Mouse (Mus musculus) hindbrain, embryonic 11.5 days (tissue): Measurements from ENCODE around the gene Sema3e. TPM values are rescaled to one million over a fixed set of nuclear protein-coding genes. Genes with fewer than 3 reads are reported as not detected.
A peak's percentile ranks its signal among the peaks of the same experiment; 100 is the strongest.

Source experiments
- ATAC-seq: fragments of 200-750 bp; cut with Nextera tagmentation; 2 replicates; pipeline ENCODE4 v1.8.0; 2017; ENCODE audit warnings: mild to moderate bottlenecking, moderate TSS enrichment, moderate library complexity; ENCODE audit not compliant: low FRiP score
- DNase-seq: peaks from one replicate; pipeline ENCODE4 v3.0.0-alpha.2; 2015; ENCODE audit warnings: low spot score
- H3K27ac ChIP-seq: fragments of 300-500 bp; sonication (generic); 2 replicates; pipeline ENCODE4 v1.5.1; 2014; ENCODE audit warnings: mild to moderate bottlenecking, low read depth, low read length
- H3K27me3 ChIP-seq: fragments of 300-500 bp; sonication (generic); 2 replicates; pipeline ENCODE4 v1.6.1; 2014; ENCODE audit warnings: mild to moderate bottlenecking, low read length, moderate library complexity, mixed read lengths; ENCODE audit not compliant: control insufficient read depth, insufficient read depth
- H3K36me3 ChIP-seq: fragments of 300-500 bp; sonication (generic); 2 replicates; pipeline ENCODE4 v1.6.1; 2014; ENCODE audit warnings: mild to moderate bottlenecking, low read length, moderate library complexity, mixed read lengths; ENCODE audit not compliant: control insufficient read depth, insufficient read depth
- H3K4me1 ChIP-seq: fragments of 300-500 bp; sonication (generic); replicated peaks from 2 replicates; pipeline ENCODE4 v1.6.1; 2014; ENCODE audit warnings: low read length, mixed read lengths; ENCODE audit not compliant: control insufficient read depth, insufficient read depth
- H3K4me2 ChIP-seq: fragments of 300-500 bp; sonication (generic); replicated peaks from 2 replicates; pipeline ENCODE4 v1.6.1; 2014; ENCODE audit warnings: mild to moderate bottlenecking, low read depth, low read length
- H3K4me3 ChIP-seq: fragments of 300-500 bp; sonication (generic); 2 replicates; pipeline ENCODE4 v1.5.1; 2014; ENCODE audit warnings: low read depth, low read length
- H3K9ac ChIP-seq: fragments of 300-500 bp; sonication (generic); 2 replicates; pipeline ENCODE4 v1.6.1; 2014; ENCODE audit warnings: low read depth, low read length
- H3K9me3 ChIP-seq: fragments of 300-500 bp; sonication (generic); 2 replicates; pipeline ENCODE4 v1.6.1; 2016; ENCODE audit warnings: low read length; ENCODE audit not compliant: control insufficient read depth
- WGBS: fragments of 180-500 bp; shearing (Covaris S2); extraction: QIAGEN DNeasy Blood & Tissue Kit; methylation state at CpG from one replicate; pipeline ENCODE4 v1.1.7; 2014; 5-methylcytosine and 5-hydroxymethylcytosine counted together
- polyA plus RNA-seq: library from polyadenylated mRNA; unstranded; fragments of >200 nt; fragmentation: Nextera tagmentation; extraction: Ambion mirVana; gene quantifications from 2 replicates; pipeline ENCODE4 v1.2.1, GENCODE M21; 2014

Gene Sema3e
- polyA plus RNA-seq, 1 experiment from 2014 or later: 2.1 TPM

- DNase-seq (no peak), ATAC-seq (no peak)
- Histone ChIP-seq H3K9me3 (no peaks in the 10 kb centered on the region), H3K4me3 (no peak overlapping the region), H3K9ac (no peak overlapping the region), H3K36me3 (no peaks in the 10 kb centered on the region), H3K4me2 (no peak overlapping the region), H3K27ac (no peak overlapping the region), H3K27me3 (no peaks in the 10 kb centered on the region), H3K4me1 (no peaks in the 10 kb centered on the region)
- 78% methylated on average over 3 of the region's 3 CpGs for WGBS
Observed at GRCm38 (mm10) chr5:14198344-14199040, 173.4 kb downstream of the Sema3e start.

GRCm38 (mm10) chr5:14206794-14207193 is 181.7 kb downstream of the Sema3e start:
- 70% methylated on average over 2 of the region's 2 CpGs for WGBS
- Histone ChIP-seq H3K9ac (no peak overlapping the region), H3K4me1 (no peaks in the 10 kb centered on the region), H3K9me3 (no peaks in the 10 kb centered on the region), H3K4me2 (no peak overlapping the region), H3K4me3 (no peak overlapping the region), H3K36me3 (no peaks in the 10 kb centered on the region), H3K27ac (no peak overlapping the region), H3K27me3 (no peaks in the 10 kb centered on the region)
- DNase-seq: no peak
- no peak for ATAC-seq

DNA sequence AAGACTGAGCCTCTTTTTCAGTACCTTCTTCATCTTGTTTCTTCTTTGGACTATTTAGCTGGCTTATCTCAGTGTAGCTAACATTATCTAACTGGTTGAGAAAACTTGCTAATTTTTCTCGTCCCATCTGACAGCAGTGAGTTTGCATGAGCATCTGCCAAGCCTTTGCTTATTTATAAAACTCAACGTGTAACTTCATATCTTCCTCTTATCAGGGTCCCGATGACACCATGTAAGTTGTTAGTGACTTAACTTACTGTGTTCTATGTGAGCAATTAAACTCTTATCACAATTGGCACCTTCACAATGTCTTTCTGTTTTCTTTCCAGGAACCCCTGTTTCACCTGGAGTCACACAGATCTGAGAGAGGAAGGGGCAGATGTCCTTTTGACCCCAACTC is 184.9 kb downstream of the Sema3e start:
- Histone ChIP-seq H3K9ac (no peak overlapping the region), H3K4me3 (no peak overlapping the region), H3K27me3 (no peaks in the 10 kb centered on the region), H3K4me1 (no peaks in the 10 kb centered on the region), H3K9me3 (no peaks in the 10 kb centered on the region), H3K4me2 (no peak overlapping the region), H3K27ac (no peak overlapping the region), H3K36me3 (no peaks in the 10 kb centered on the region)
- 85% methylated on average over 3 of the region's 3 CpGs for WGBS
- ATAC-seq (no peak), DNase-seq (no peak)

GRCm38 (mm10) chr5:14216211-14216610 is 191.1 kb downstream of the Sema3e start:
- Histone ChIP-seq H3K36me3 (no peaks in the 10 kb centered on the region), H3K4me3 (no peak overlapping the region), H3K9me3 (no peaks in the 10 kb centered on the region), H3K4me1 (no peaks in the 10 kb centered on the region), H3K27me3 (no peaks in the 10 kb centered on the region), H3K4me2 (no peak overlapping the region), H3K9ac (no peak overlapping the region), H3K27ac (no peak overlapping the region)
- 78% methylated on average over 7 of the region's 7 CpGs for WGBS
- ATAC-seq: no peak
- no peak for DNase-seq

- WGBS: 80% methylated on average over 4 of the region's 4 CpGs
Observed at GRCm38 (mm10) chr5:14218677-14219076, 193.6 kb downstream of the Sema3e start.

DNA sequence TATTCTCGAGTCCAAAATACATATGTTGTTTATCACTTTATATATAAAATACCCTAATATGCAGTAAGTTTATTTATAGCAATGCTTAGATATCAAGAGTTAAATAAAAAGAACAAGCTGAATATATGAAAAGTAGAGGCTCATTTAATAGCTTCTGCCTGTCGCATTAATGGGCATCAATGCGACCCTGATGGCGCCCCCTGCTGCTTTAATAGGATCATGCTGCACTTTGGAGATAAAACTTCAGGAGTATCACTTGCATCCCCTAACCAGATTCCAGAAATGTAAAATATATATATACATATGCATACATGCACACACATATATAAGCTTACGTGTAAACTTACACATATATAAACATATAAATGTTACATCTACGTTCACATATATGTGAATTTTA is 199.4 kb downstream of the Sema3e start:
- H3K4me1 ChIP-seq: no peaks in the 10 kb centered on the region
- WGBS: 90% methylated on average over 6 of the region's 6 CpGs
- no peak overlapping the region for H3K27ac ChIP-seq
- DNase-seq (no peak), ATAC-seq (no peak)
- no peak overlapping the region for H3K4me3 ChIP-seq
- H3K9ac ChIP-seq: no peak overlapping the region
- no peaks in the 10 kb centered on the region for H3K9me3 ChIP-seq
- H3K36me3 ChIP-seq: no peaks in the 10 kb centered on the region
- H3K27me3 ChIP-seq: no peaks in the 10 kb centered on the region
- no peak overlapping the region for H3K4me2 ChIP-seq

More at GRCm38 (mm10) chr5:14218677-14219076, 193.6 kb downstream of the Sema3e start:
- Histone ChIP-seq H3K4me3 (no peak overlapping the region), H3K27ac (no peak overlapping the region), H3K9ac (no peak overlapping the region), H3K27me3 (no peaks in the 10 kb centered on the region), H3K4me1 (no peaks in the 10 kb centered on the region), H3K4me2 (no peak overlapping the region), H3K9me3 (no peaks in the 10 kb centered on the region), H3K36me3 (no peaks in the 10 kb centered on the region)
- peak; percentile 25 for DNase-seq
- ATAC-seq: no peak

DNA sequence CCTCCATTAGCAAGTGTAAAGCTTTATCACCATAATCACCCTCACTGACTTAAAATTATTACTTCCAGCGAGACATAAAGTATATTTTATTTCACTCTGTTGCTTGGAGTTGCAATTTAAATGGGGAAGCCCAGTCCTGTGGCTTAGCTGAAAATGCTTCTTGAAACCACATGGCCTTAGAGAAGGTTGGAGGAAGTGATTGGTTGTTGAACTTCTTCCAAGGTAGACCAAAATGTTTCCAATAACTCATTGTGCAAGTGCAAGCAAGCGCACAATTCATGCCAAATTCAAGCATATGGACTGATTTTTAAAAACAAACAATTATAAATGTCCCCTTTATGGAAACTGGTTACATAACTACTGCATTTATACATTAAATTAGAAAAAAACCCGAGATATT is 206.0 kb downstream of the Sema3e start:
- H3K36me3 ChIP-seq: no peaks in the 10 kb centered on the region
- H3K27me3 ChIP-seq: no peaks in the 10 kb centered on the region
- DNase-seq (no peak), ATAC-seq (no peak)
- H3K4me3 ChIP-seq: no peak overlapping the region
- H3K9me3 ChIP-seq: no peaks in the 10 kb centered on the region
- H3K9ac ChIP-seq: no peak overlapping the region
- WGBS: 79% methylated on average over 3 of the region's 3 CpGs
- H3K27ac ChIP-seq: no peak overlapping the region
- no peak overlapping the region for H3K4me2 ChIP-seq
- no peaks in the 10 kb centered on the region for H3K4me1 ChIP-seq

- DNase-seq: peak; percentile 58
- Histone ChIP-seq H3K27ac (no peak overlapping the region), H3K27me3 (no peaks in the 10 kb centered on the region), H3K4me1 (no peaks in the 10 kb centered on the region), H3K9ac (no peak overlapping the region), H3K4me3 (no peak overlapping the region), H3K4me2 (no peak overlapping the region), H3K9me3 (no peaks in the 10 kb centered on the region), H3K36me3 (no peaks in the 10 kb centered on the region)
- 52% methylated on average over 8 of the region's 8 CpGs for WGBS
- ATAC-seq: peak; percentile 53; the same call in 1 of the 2 replicates
Observed at GRCm38 (mm10) chr5:14252583-14252982, 227.5 kb downstream of the Sema3e start.

- Histone ChIP-seq H3K27ac (no peak overlapping the region), H3K4me2 (no peak overlapping the region), H3K9me3 (no peaks in the 10 kb centered on the region), H3K9ac (no peak overlapping the region), H3K36me3 (no peaks in the 10 kb centered on the region), H3K27me3 (no peaks in the 10 kb centered on the region), H3K4me3 (no peak overlapping the region), H3K4me1 (no peaks in the 10 kb centered on the region)
- no peak for ATAC-seq
- DNase-seq: peak; percentile 58
- 82% methylated on average over 1 of the region's 1 CpGs for WGBS
Observed at GRCm38 (mm10) chr5:14253328-14253727, 228.3 kb downstream of the Sema3e start.
